Mouse (Mus musculus): ENCODE results near the gene Arpc3. TPM values are rescaled to one million over a fixed set of nuclear protein-coding genes. Genes with fewer than 3 reads are reported as not detected.
"Not testable (repeated sequence)": the region's sequence is repeated elsewhere in the genome, so short reads cannot be mapped to it uniquely, and the experiment has no call there.

The Arpc3 gene
- polyA plus RNA-seq, 1 experiment from 2014 or later: 164 TPM

- H3K4me2 ChIP-seq (ENCODE audit: low read depth, low read length): no peak overlapping the region
- H3K4me1 ChIP-seq (ENCODE audit: control insufficient read depth, insufficient read depth, low read length): no peaks in the 10 kb centered on the region
- ATAC-seq (ENCODE audit: insufficient read depth, low FRiP score): no peak
- H3K27ac ChIP-seq (ENCODE audit: low read length): no peak overlapping the region
- no peaks in the 10 kb centered on the region for H3K27me3 ChIP-seq (ENCODE audit: control insufficient read depth, insufficient read depth, low read length)
- H3K4me3 ChIP-seq (replicated peaks; ENCODE audit: low read length): no peak overlapping the region
- no peak overlapping the region for H3K9ac ChIP-seq (ENCODE audit: low read length)
- H3K9me3 ChIP-seq (replicated peaks; ENCODE audit: control insufficient read depth, low read length): no peaks in the 10 kb centered on the region
- H3K36me3 ChIP-seq (ENCODE audit: control insufficient read depth, insufficient read depth, low read length): peaks cover 31% of the 10 kb centered on the region
- 75% methylated on average over 6 of the region's 6 CpGs for WGBS
Measured at GRCm38 (mm10) chr5:122453188-122453587, 61.5 kb downstream of the Arpc3 start.

GRCm38 (mm10) chr5:122454442-122454841, 62.8 kb downstream of the Arpc3 start:
- no peak overlapping the region for H3K9ac ChIP-seq (ENCODE audit: low read length)
- H3K4me3 ChIP-seq (replicated peaks; ENCODE audit: low read length): no peak overlapping the region
- H3K27me3 ChIP-seq (ENCODE audit: control insufficient read depth, insufficient read depth, low read length): no peaks in the 10 kb centered on the region
- ATAC-seq (ENCODE audit: insufficient read depth, low FRiP score): no peak
- H3K36me3 ChIP-seq (ENCODE audit: control insufficient read depth, insufficient read depth, low read length): peaks cover 42% of the 10 kb centered on the region
- WGBS: 83% methylated on average over 4 of the region's 4 CpGs
- H3K27ac ChIP-seq (ENCODE audit: low read length): no peak overlapping the region
- H3K9me3 ChIP-seq (replicated peaks; ENCODE audit: control insufficient read depth, low read length): no peaks in the 10 kb centered on the region
- no peak overlapping the region for H3K4me2 ChIP-seq (ENCODE audit: low read depth, low read length)
- no peaks in the 10 kb centered on the region for H3K4me1 ChIP-seq (ENCODE audit: control insufficient read depth, insufficient read depth, low read length)

DNA sequence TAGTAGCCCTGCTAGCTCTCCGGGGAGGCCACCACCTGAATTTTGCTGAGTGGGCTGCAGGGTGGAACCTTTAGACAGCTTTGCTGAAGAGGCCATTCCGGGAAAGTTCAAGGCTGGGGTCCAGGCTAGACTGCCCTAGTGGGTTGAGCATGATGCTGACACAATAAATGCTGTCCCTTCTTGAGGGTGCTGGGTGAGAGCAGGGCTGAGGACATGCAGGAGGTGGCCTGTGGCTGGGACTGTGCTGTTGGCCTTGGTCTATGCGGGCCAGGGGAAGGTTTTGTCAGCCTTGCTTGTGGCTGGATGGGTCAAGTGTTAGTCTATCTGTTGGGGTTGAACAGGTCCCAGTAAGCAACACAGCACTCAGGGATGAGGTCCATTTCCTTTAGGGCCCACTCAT, 63.2 kb downstream of the Arpc3 start:
- no peak for ATAC-seq (ENCODE audit: insufficient read depth, low FRiP score)
- H3K9ac ChIP-seq (ENCODE audit: low read length): no peak overlapping the region
- H3K36me3 ChIP-seq (ENCODE audit: control insufficient read depth, insufficient read depth, low read length): peaks cover 42% of the 10 kb centered on the region
- H3K9me3 ChIP-seq (replicated peaks; ENCODE audit: control insufficient read depth, low read length): no peaks in the 10 kb centered on the region
- H3K4me1 ChIP-seq (ENCODE audit: control insufficient read depth, insufficient read depth, low read length): no peaks in the 10 kb centered on the region
- H3K27me3 ChIP-seq (ENCODE audit: control insufficient read depth, insufficient read depth, low read length): no peaks in the 10 kb centered on the region
- no peak overlapping the region for H3K4me3 ChIP-seq (replicated peaks; ENCODE audit: low read length)
- H3K27ac ChIP-seq (ENCODE audit: low read length): no peak overlapping the region
- H3K4me2 ChIP-seq (ENCODE audit: low read depth, low read length): no peak overlapping the region
- WGBS: 90% methylated on average over 3 of the region's 3 CpGs

DNA sequence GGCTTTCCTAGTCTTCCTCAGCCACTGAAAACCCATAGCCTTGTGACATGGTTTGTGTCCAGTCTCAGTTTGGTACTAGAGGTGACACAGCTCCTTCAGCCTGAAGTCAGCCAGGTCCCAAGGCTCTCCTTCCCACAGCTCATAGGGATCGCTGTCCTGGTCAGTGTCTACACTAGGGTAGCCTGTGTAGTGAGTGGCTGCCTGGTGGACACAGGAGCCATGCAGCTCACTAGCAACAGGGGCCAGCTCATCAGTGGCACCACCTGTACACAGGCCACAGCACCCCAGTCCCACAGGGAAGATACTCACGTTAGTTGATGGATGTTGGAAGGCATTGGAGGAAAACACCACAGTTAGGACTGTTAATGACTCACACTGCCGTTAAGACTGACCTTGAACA, 63.9 kb downstream of the Arpc3 start:
- no peak for ATAC-seq (ENCODE audit: insufficient read depth, low FRiP score)
- Histone ChIP-seq H3K9ac (ENCODE audit: low read length) (no peak overlapping the region), H3K9me3 (replicated peaks; ENCODE audit: control insufficient read depth, low read length) (no peaks in the 10 kb centered on the region), H3K27me3 (ENCODE audit: control insufficient read depth, insufficient read depth, low read length) (no peaks in the 10 kb centered on the region), H3K4me3 (replicated peaks; ENCODE audit: low read length) (no peak overlapping the region), H3K4me1 (ENCODE audit: control insufficient read depth, insufficient read depth, low read length) (no peaks in the 10 kb centered on the region), H3K4me2 (ENCODE audit: low read depth, low read length) (no peak overlapping the region), H3K36me3 (ENCODE audit: control insufficient read depth, insufficient read depth, low read length) (peaks cover 47% of the 10 kb centered on the region), H3K27ac (ENCODE audit: low read length) (no peak overlapping the region)
- WGBS: 75% methylated on average over 3 of the region's 3 CpGs

- not testable (repeated sequence) for ATAC-seq (ENCODE audit: insufficient read depth, low FRiP score); H3K27ac ChIP-seq (ENCODE audit: low read length); H3K4me2 ChIP-seq (ENCODE audit: low read depth, low read length); H3K4me1 ChIP-seq (ENCODE audit: control insufficient read depth, insufficient read depth, low read length); H3K9me3 ChIP-seq (replicated peaks; ENCODE audit: control insufficient read depth, low read length); H3K9ac ChIP-seq (ENCODE audit: low read length); H3K4me3 ChIP-seq (replicated peaks; ENCODE audit: low read length); H3K27me3 ChIP-seq (ENCODE audit: control insufficient read depth, insufficient read depth, low read length)
- 87% methylated on average over 9 of the region's 9 CpGs for WGBS
- H3K36me3 ChIP-seq (ENCODE audit: control insufficient read depth, insufficient read depth, low read length): peaks cover 62% of the 10 kb centered on the region
Measured at GRCm38 (mm10) chr5:122457054-122457453, 65.4 kb downstream of the Arpc3 start.

DNA sequence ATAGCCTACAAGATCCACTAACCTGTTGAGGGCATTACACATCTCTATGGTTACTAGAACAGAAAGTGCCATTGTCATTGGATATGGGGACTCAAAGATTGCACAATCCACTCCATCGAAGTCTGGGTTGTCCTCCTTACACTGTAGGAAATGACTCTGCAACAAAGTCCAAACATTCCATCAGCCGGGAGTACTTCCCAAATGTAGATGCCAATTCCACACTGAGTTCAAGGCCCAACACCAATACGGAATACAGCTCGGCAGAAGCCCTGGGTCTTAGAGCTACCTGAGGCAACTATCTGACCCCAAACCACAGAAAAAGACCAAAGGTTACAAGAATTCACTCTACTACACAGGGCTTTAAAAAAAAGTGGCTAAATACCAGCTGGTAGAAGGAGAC, 66.4 kb downstream of the Arpc3 start:
- 94% methylated on average over 4 of the region's 4 CpGs for WGBS
- H3K4me3 ChIP-seq (replicated peaks; ENCODE audit: low read length): no peak overlapping the region

DNA sequence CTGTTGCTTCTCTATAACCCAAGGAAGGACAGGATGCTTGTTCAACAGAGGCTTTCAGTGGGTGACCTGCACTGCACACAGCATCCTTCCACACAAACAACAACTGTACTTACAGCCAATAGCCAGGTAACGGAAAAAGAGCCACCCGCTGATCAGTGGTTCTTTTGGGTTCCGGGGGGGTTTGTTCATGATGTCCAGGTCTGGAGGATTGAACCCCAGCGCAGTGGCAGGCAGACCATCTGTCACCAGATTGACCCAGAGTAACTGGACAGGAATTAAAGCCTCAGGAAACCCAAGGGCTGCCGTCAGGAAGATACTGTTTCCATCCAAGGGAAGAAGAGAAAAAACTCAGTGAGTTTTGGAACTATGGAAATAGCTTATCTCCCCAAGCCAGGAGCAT, 67.7 kb downstream of the Arpc3 start:
- H3K9me3 ChIP-seq (replicated peaks; ENCODE audit: control insufficient read depth, low read length): no peaks in the 10 kb centered on the region
- WGBS: 97% methylated on average over 5 of the region's 5 CpGs
- H3K27me3 ChIP-seq (ENCODE audit: control insufficient read depth, insufficient read depth, low read length): no peaks in the 10 kb centered on the region

More for the DNA sequence above, 66.4 kb downstream of the Arpc3 start:
- peaks cover 67% of the 10 kb centered on the region for H3K36me3 ChIP-seq (ENCODE audit: control insufficient read depth, insufficient read depth, low read length)
- no peak overlapping the region for H3K4me2 ChIP-seq (ENCODE audit: low read depth, low read length)
- H3K9me3 ChIP-seq (replicated peaks; ENCODE audit: control insufficient read depth, low read length): no peaks in the 10 kb centered on the region
- no peaks in the 10 kb centered on the region for H3K4me1 ChIP-seq (ENCODE audit: control insufficient read depth, insufficient read depth, low read length)
- no peak overlapping the region for H3K9ac ChIP-seq (ENCODE audit: low read length)
- H3K27me3 ChIP-seq (ENCODE audit: control insufficient read depth, insufficient read depth, low read length): no peaks in the 10 kb centered on the region
- H3K27ac ChIP-seq (ENCODE audit: low read length): no peak overlapping the region
- no peak for ATAC-seq (ENCODE audit: insufficient read depth, low FRiP score)

DNA sequence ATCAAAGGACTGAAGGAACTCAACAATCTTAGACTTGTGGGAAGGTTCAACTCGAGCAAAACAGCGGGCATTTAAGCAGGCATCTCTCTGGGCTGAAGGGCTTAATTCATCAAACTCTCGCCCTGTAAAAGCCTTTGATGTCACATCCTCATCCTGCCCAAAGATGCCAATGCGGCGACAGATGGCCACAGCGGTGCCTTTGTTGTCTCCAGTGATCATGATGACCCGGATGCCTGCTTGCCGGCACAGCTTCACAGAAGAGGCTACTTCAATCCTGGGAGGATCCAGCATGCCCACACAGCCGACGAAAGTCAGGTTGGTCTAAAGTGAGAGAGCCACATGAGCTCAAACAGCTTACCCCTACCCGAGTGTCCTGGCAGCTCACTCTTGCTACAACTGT, 69.0 kb downstream of the Arpc3 start:
- Histone ChIP-seq H3K9me3 (replicated peaks; ENCODE audit: control insufficient read depth, low read length) (no peaks in the 10 kb centered on the region), H3K36me3 (ENCODE audit: control insufficient read depth, insufficient read depth, low read length) (peaks cover 66% of the 10 kb centered on the region), H3K4me1 (ENCODE audit: control insufficient read depth, insufficient read depth, low read length) (no peaks in the 10 kb centered on the region), H3K4me2 (ENCODE audit: low read depth, low read length) (no peak overlapping the region), H3K27ac (ENCODE audit: low read length) (no peak overlapping the region), H3K9ac (ENCODE audit: low read length) (no peak overlapping the region), H3K4me3 (replicated peaks; ENCODE audit: low read length) (no peak overlapping the region), H3K27me3 (ENCODE audit: control insufficient read depth, insufficient read depth, low read length) (no peaks in the 10 kb centered on the region)
- no peak for ATAC-seq (ENCODE audit: insufficient read depth, low FRiP score)
- 80% methylated on average over 11 of the region's 11 CpGs for WGBS

More for the DNA sequence above, 67.7 kb downstream of the Arpc3 start:
- H3K4me1 ChIP-seq (ENCODE audit: control insufficient read depth, insufficient read depth, low read length): no peaks in the 10 kb centered on the region
- no peak overlapping the region for H3K27ac ChIP-seq (ENCODE audit: low read length)
- peaks cover 70% of the 10 kb centered on the region for H3K36me3 ChIP-seq (ENCODE audit: control insufficient read depth, insufficient read depth, low read length)
- no peak overlapping the region for H3K9ac ChIP-seq (ENCODE audit: low read length)
- no peak for ATAC-seq (ENCODE audit: insufficient read depth, low FRiP score)
- no peak overlapping the region for H3K4me3 ChIP-seq (replicated peaks; ENCODE audit: low read length)
- H3K4me2 ChIP-seq (ENCODE audit: low read depth, low read length): no peak overlapping the region

GRCm38 (mm10) chr5:122461431-122461830, 69.8 kb downstream of the Arpc3 start:
- no peak overlapping the region for H3K4me2 ChIP-seq (ENCODE audit: low read depth, low read length)
- peaks cover 67% of the 10 kb centered on the region for H3K36me3 ChIP-seq (ENCODE audit: control insufficient read depth, insufficient read depth, low read length)
- no peak overlapping the region for H3K4me3 ChIP-seq (replicated peaks; ENCODE audit: low read length)
- no peak overlapping the region for H3K27ac ChIP-seq (ENCODE audit: low read length)
- H3K27me3 ChIP-seq (ENCODE audit: control insufficient read depth, insufficient read depth, low read length): no peaks in the 10 kb centered on the region
- WGBS: 85% methylated on average over 9 of the region's 9 CpGs
- no peak for ATAC-seq (ENCODE audit: insufficient read depth, low FRiP score)
- no peaks in the 10 kb centered on the region for H3K9me3 ChIP-seq (replicated peaks; ENCODE audit: control insufficient read depth, low read length)
- H3K4me1 ChIP-seq (ENCODE audit: control insufficient read depth, insufficient read depth, low read length): no peaks in the 10 kb centered on the region
- no peak overlapping the region for H3K9ac ChIP-seq (ENCODE audit: low read length)

Measured in stomach, embryonic 16.5 days (tissue).